Comparison of ENCODE assay signal across 17 mouse cellular contexts in genomic region chr6:115880751-115881150, GRCm38 (mm10). TPM values are rescaled to one million over a fixed set of nuclear protein-coding genes. Genes with fewer than 3 reads are reported as not detected.
DNase-seq lines count a peak whose midpoint lies in the region; ATAC-seq and TF ChIP-seq lines count a peak whose summit lies in the region.
"Had no signal": no experiment of that assay in that cellular context is flagged by ENCODE, and none has a peak within 500 bp of the region (broad histone marks: within the 10 kb centered on the region; RNA-seq: fewer than 3 reads in every experiment).

No protein-coding gene starts in this region.

- H3K9me3 ChIP-seq in stomach, embryonic 16.5 days (replicated peaks; ENCODE audit: control insufficient read depth, low read length) = no peaks in the 10 kb centered on the region
- H3K9me3 ChIP-seq in stomach, postnatal 0 days (ENCODE audit: control insufficient read depth, low read length) = no peaks in the 10 kb centered on the region
- H3K9me3 ChIP-seq: embryonic facial prominence, embryonic 12.5 days; forebrain, embryonic 15.5 days; limb, embryonic 12.5 days had no signal

- H3K27ac ChIP-seq in stomach, embryonic 16.5 days (ENCODE audit: low read length) = peak overlapping the region; percentile 33; the same call in 1 of the 2 replicates
- H3K27ac ChIP-seq in stomach, postnatal 0 days (replicated peaks) = no peak overlapping the region
- H3K27ac ChIP-seq: embryonic facial prominence, embryonic 12.5 days; forebrain, embryonic 15.5 days; limb, embryonic 12.5 days had no signal

- H3K27me3 ChIP-seq in stomach, embryonic 16.5 days (ENCODE audit: control insufficient read depth, insufficient read depth, low read length) = no peaks in the 10 kb centered on the region
- H3K27me3 ChIP-seq in stomach, postnatal 0 days (ENCODE audit: control insufficient read depth, insufficient read depth, low read length) = no peaks in the 10 kb centered on the region
- H3K27me3 ChIP-seq: embryonic facial prominence, embryonic 12.5 days; forebrain, embryonic 15.5 days; limb, embryonic 12.5 days had no signal

- WGBS in stomach, embryonic 16.5 days = 79% methylated on average over 8 of the region's 8 CpGs
- 81% methylated on average over 8 of the region's 8 CpGs for WGBS in stomach, postnatal 0 days

- no peak for ATAC-seq in stomach, embryonic 16.5 days (ENCODE audit: insufficient read depth, low FRiP score)
- ATAC-seq in stomach, postnatal 0 days (ENCODE audit: low FRiP score, low TSS enrichment) = no peak
- ATAC-seq in granulocyte monocyte progenitor cell, adult 5-6 weeks (replicated peaks; ENCODE audit: poor library complexity, severe bottlenecking) = no peak
- ATAC-seq: forebrain, embryonic 15.5 days had no signal

- H3K9ac ChIP-seq in stomach, embryonic 16.5 days (ENCODE audit: low read length) = no peak overlapping the region
- H3K9ac ChIP-seq in stomach, postnatal 0 days (ENCODE audit: low read length) = no peak overlapping the region
- H3K9ac ChIP-seq: embryonic facial prominence, embryonic 12.5 days; forebrain, embryonic 15.5 days; limb, embryonic 12.5 days had no signal

- no peak for TF ChIP-seq EP300 in stomach, postnatal 0 days (optimal IDR thresholded peaks at IDR 0.05)

- no peaks in the 10 kb centered on the region; the same call in 1 of the 2 replicates for H3K4me1 ChIP-seq in stomach, embryonic 16.5 days (ENCODE audit: control insufficient read depth, insufficient read depth, low read length)
- H3K4me1 ChIP-seq in stomach, postnatal 0 days (replicated peaks; ENCODE audit: control insufficient read depth, insufficient read depth) = no peaks in the 10 kb centered on the region
- H3K4me1 ChIP-seq: embryonic facial prominence, embryonic 12.5 days; forebrain, embryonic 15.5 days; limb, embryonic 12.5 days had no signal

- no peak overlapping the region for H3K4me3 ChIP-seq in stomach, embryonic 16.5 days (replicated peaks; ENCODE audit: low read length)
- no peak overlapping the region for H3K4me3 ChIP-seq in stomach, postnatal 0 days (ENCODE audit: low read depth, low read length)
- H3K4me3 ChIP-seq: embryonic facial prominence, embryonic 12.5 days; forebrain, embryonic 15.5 days; limb, embryonic 12.5 days had no signal

- DNase-seq in adrenal gland, adult 2 months = peak; percentile 66
- no peak for DNase-seq in adrenal gland, postnatal 25 days
- DNase-seq in stomach, postnatal 0 days (ENCODE audit: low spot score) = no peak
- peak; percentile 29 to 63 for DNase-seq in kidney, postnatal 25 days
- no peak for DNase-seq in layer of hippocampus, adult 9-11 months
- DNase-seq in cerebellum, adult 8-10 months = no peak
- DNase-seq: cerebellum, adult 18-20 months; midbrain, embryonic 14.5 days; spleen, adult 18-20 months; thymus, adult 2 months had no signal

- 0 out of 2 replicates have a peak, but pooled peaks cover under 1% of the 10 kb centered on the region for H3K36me3 ChIP-seq in stomach, embryonic 16.5 days (ENCODE audit: control insufficient read depth, insufficient read depth, low read length)
- H3K36me3 ChIP-seq in stomach, postnatal 0 days (ENCODE audit: control insufficient read depth, insufficient read depth, low read length) = no peaks in the 10 kb centered on the region

- H3K4me2 ChIP-seq in stomach, embryonic 16.5 days (ENCODE audit: low read depth, low read length) = no peak overlapping the region
- no peak overlapping the region for H3K4me2 ChIP-seq in stomach, postnatal 0 days (replicated peaks; ENCODE audit: low read depth)
- H3K4me2 ChIP-seq: embryonic facial prominence, embryonic 12.5 days; forebrain, embryonic 15.5 days; limb, embryonic 12.5 days had no signal

- TF ChIP-seq CTCF in stomach, postnatal 0 days (IDR thresholded peaks at IDR 0.05; ENCODE audit: low read depth) = no peak

RNA-seq across cellular contexts. Expression of gene Ift122, which starts 27.5 kb away (rescaled TPM):
- 10 to 100 TPM; 16.1 to 17.6 TPM for total RNA-seq in adrenal gland, adult 2 months (2021)
- polyA plus RNA-seq in adrenal gland, adult 2 months (2012; rRNA removed) = 14.0 and 16.5 TPM in 2 replicates
- 19.2 and 22.2 TPM in 2 replicates for total RNA-seq in adrenal gland, postnatal 25 days (2021)
- polyA plus RNA-seq in stomach, embryonic 16.5 days (2015; fragmentation: Nextera tagmentation; extraction: Ambion mirVana) = 21.0 and 21.1 TPM in 2 replicates
- polyA plus RNA-seq in stomach, postnatal 0 days (2015; fragmentation: Nextera tagmentation; extraction: Ambion mirVana) = 4.9 and 5.3 TPM in 2 replicates
- 4.0 and 7.1 TPM in 2 replicates for total RNA-seq in granulocyte monocyte progenitor cell, adult 5-6 weeks (2014; fragmentation: Nextera tagmentation)
- 4.6 and 5.7 TPM in 2 replicates for total RNA-seq in granulocyte monocyte progenitor cell, adult 5-6 weeks (2017)

RNA-seq across cellular contexts. Expression of gene Mbd4, which starts 27.6 kb away (rescaled TPM):
- total RNA-seq in adrenal gland, adult 2 months (2021) = 1 to 10 TPM; 1.9 to 2.7 TPM
- polyA plus RNA-seq in adrenal gland, adult 2 months (2012; rRNA removed) = 0.49 and 0.65 TPM in 2 replicates
- total RNA-seq in adrenal gland, postnatal 25 days (2021) = 4.0 and 4.8 TPM in 2 replicates
- 14.9 and 15.0 TPM in 2 replicates for polyA plus RNA-seq in stomach, embryonic 16.5 days (2015; fragmentation: Nextera tagmentation; extraction: Ambion mirVana)
- polyA plus RNA-seq in stomach, postnatal 0 days (2015; fragmentation: Nextera tagmentation; extraction: Ambion mirVana) = 4.1 and 4.8 TPM in 2 replicates
- total RNA-seq in granulocyte monocyte progenitor cell, adult 5-6 weeks (2014; fragmentation: Nextera tagmentation) = 25.2 and 31.1 TPM in 2 replicates
- total RNA-seq in granulocyte monocyte progenitor cell, adult 5-6 weeks (2017) = 16.5 and 22.9 TPM in 2 replicates

RNA-seq across cellular contexts. Expression of gene Efcab12, which starts 42.5 kb away (rescaled TPM):
- total RNA-seq in adrenal gland, adult 2 months (2021) = under 1 TPM; 0.66 to 0.75 TPM
- polyA plus RNA-seq in adrenal gland, adult 2 months (2012; rRNA removed) = 0.06 and 0.13 TPM in 2 replicates
- 1.9 TPM in 1 of 2 replicates, not detected in the other for total RNA-seq in adrenal gland, postnatal 25 days (2021)
- polyA plus RNA-seq in stomach, embryonic 16.5 days (2015; fragmentation: Nextera tagmentation; extraction: Ambion mirVana) = 0.60 and 0.65 TPM in 2 replicates
- polyA plus RNA-seq in stomach, postnatal 0 days (2015; fragmentation: Nextera tagmentation; extraction: Ambion mirVana) = 0.17 and 0.29 TPM in 2 replicates
- total RNA-seq in granulocyte monocyte progenitor cell, adult 5-6 weeks (2014; fragmentation: Nextera tagmentation) = not detected in 2 replicates
- 0.21 and 0.26 TPM in 2 replicates for total RNA-seq in granulocyte monocyte progenitor cell, adult 5-6 weeks (2017)
- total RNA-seq: MEL had no signal

RNA-seq across cellular contexts. Expression of gene Rho, which starts 50.8 kb away (rescaled TPM):
- total RNA-seq in adrenal gland, adult 2 months (2021) = under 1 TPM; 0.52 to 0.95 TPM
- polyA plus RNA-seq in adrenal gland, adult 2 months (2012; rRNA removed) = 2.2 and 3.4 TPM in 2 replicates
- 0.94 and 1.9 TPM in 2 replicates for total RNA-seq in adrenal gland, postnatal 25 days (2021)
- polyA plus RNA-seq in stomach, embryonic 16.5 days (2015; fragmentation: Nextera tagmentation; extraction: Ambion mirVana) = 0.09 TPM in 2 replicates
- polyA plus RNA-seq in stomach, postnatal 0 days (2015; fragmentation: Nextera tagmentation; extraction: Ambion mirVana) = 0.10 TPM in 2 replicates
- total RNA-seq in granulocyte monocyte progenitor cell, adult 5-6 weeks (2014; fragmentation: Nextera tagmentation) = not detected in 2 replicates
- not detected in 2 replicates for total RNA-seq in granulocyte monocyte progenitor cell, adult 5-6 weeks (2017)
- total RNA-seq: heart, adult 18-20 months; MEL had no signal

Comparison
In these comparisons a context has a peak if more than half of its experiments do, and no peak if none do; other contexts are left out.
1. DNase-seq: peak in adrenal gland, adult 2 months (single experiment) and kidney, postnatal 25 days (2 of 2); none in adrenal gland, postnatal 25 days (single experiment), stomach, postnatal 0 days (single experiment), layer of hippocampus, adult 9-11 months (single experiment) and cerebellum, adult 8-10 months (single experiment).